Mouse (Mus musculus) olfactory bulb, adult 2 months (tissue): Measurements from ENCODE around the gene Gimap3.

Source experiments
- CTCF ChIP-seq: fragments of 200-500 bp; IDR thresholded peaks from 2 replicates; pipeline ENCODE4 v1.5.1; 2012; ENCODE audit warnings: low read depth, mild to moderate bottlenecking, low read length, moderate library complexity; ENCODE audit not compliant: insufficient read depth
- POLR2A ChIP-seq: fragments of 200-500 bp; IDR thresholded peaks from 2 replicates; pipeline ENCODE4 v1.6.1; 2012; ENCODE audit warnings: mild to moderate bottlenecking, low read depth, low read length, moderate library complexity; ENCODE audit not compliant: insufficient read depth

GRCm38 (mm10) chr6:48737688-48738087 is 33.0 kb downstream of the Gimap3 start:
- TF ChIP-seq CTCF (no peak), POLR2A (no peak)
